Mouse (Mus musculus) kidney, embryonic 16.5 days (tissue): ENCODE measurements around the gene Tbc1d15. TPM values are rescaled to one million over a fixed set of nuclear protein-coding genes. Genes with fewer than 3 reads are reported as not detected.

Experiments used
- ATAC-seq: fragments of 200-750 bp; cut with Nextera tagmentation; 2 replicates; pipeline ENCODE4 v1.8.0; 2017; ENCODE audit warnings: moderate TSS enrichment; ENCODE audit not compliant: low FRiP score, low TSS enrichment
- H3K27ac ChIP-seq: fragments of 300-500 bp; sonication (generic); 2 replicates; pipeline ENCODE4 v1.5.1; 2014; ENCODE audit warnings: low read length
- H3K27me3 ChIP-seq: fragments of 300-500 bp; sonication (generic); 2 replicates; pipeline ENCODE4 v1.6.1; 2014; ENCODE audit warnings: low read length, control low read depth, mixed read lengths; ENCODE audit not compliant: insufficient read depth
- H3K36me3 ChIP-seq: fragments of 300-500 bp; sonication (generic); 2 replicates; pipeline ENCODE4 v1.6.1; 2014; ENCODE audit warnings: low read length, control low read depth, mixed read lengths; ENCODE audit not compliant: insufficient read depth
- H3K4me1 ChIP-seq: fragments of 300-500 bp; sonication (generic); 2 replicates; pipeline ENCODE4 v1.6.1; 2014; ENCODE audit warnings: low read length, control low read depth, mixed read lengths; ENCODE audit not compliant: insufficient read depth
- H3K4me2 ChIP-seq: fragments of 300-500 bp; sonication (generic); replicated peaks from 2 replicates; pipeline ENCODE4 v1.6.1; 2014; ENCODE audit warnings: low read depth, low read length
- H3K4me3 ChIP-seq: fragments of 300-500 bp; sonication (generic); 2 replicates; pipeline ENCODE4 v1.5.1; 2014; ENCODE audit warnings: mild to moderate bottlenecking, low read length
- H3K9ac ChIP-seq: fragments of 300-500 bp; sonication (generic); replicated peaks from 2 replicates; pipeline ENCODE4 v1.6.1; 2014; ENCODE audit warnings: low read length
- H3K9me3 ChIP-seq: fragments of 300-500 bp; sonication (generic); 2 replicates; pipeline ENCODE4 v1.6.1; 2016; ENCODE audit warnings: low read length, control low read depth
- WGBS: fragments of 180-500 bp; shearing (Covaris S2); extraction: QIAGEN DNeasy Blood & Tissue Kit; methylation state at CpG from one replicate; pipeline ENCODE4 v1.1.7; 2014; 5-methylcytosine and 5-hydroxymethylcytosine counted together
- polyA plus RNA-seq: library from polyadenylated mRNA; unstranded; fragments of >200 nt; fragmentation: Nextera tagmentation; extraction: Ambion mirVana; gene quantifications from 2 replicates; pipeline ENCODE4 v1.2.1, GENCODE M21; 2015

Tbc1d15 gene
- polyA plus RNA-seq, 1 experiment from 2014 or later: 51.0 TPM

- Histone ChIP-seq H3K4me3 (no peak overlapping the region), H3K4me2 (no peak overlapping the region), H3K4me1 (no peaks in the 10 kb centered on the region), H3K9me3 (no peaks in the 10 kb centered on the region; the same call in 1 of the 2 replicates), H3K27me3 (no peaks in the 10 kb centered on the region), H3K27ac (no peak overlapping the region), H3K9ac (no peak overlapping the region), H3K36me3 (peaks cover 4% of the 10 kb centered on the region)
- 89% methylated on average over 10 of the region's 10 CpGs for WGBS
- ATAC-seq: no peak
These were observed 30.1 kb upstream of the Tbc1d15 start for GRCm38 (mm10) chr10:115281381-115281780.

GRCm38 (mm10) chr10:115271649-115272048 is 20.4 kb upstream of the Tbc1d15 start:
- ATAC-seq: no peak
- H3K27me3 ChIP-seq: no peaks in the 10 kb centered on the region
- H3K4me1 ChIP-seq: no peaks in the 10 kb centered on the region
- H3K4me3 ChIP-seq: no peak overlapping the region
- no peak overlapping the region for H3K4me2 ChIP-seq
- H3K9me3 ChIP-seq: peaks cover 3% of the 10 kb centered on the region; the same call in 1 of the 2 replicates
- 62% methylated on average over 5 of the region's 5 CpGs for WGBS
- no peaks in the 10 kb centered on the region for H3K36me3 ChIP-seq
- H3K27ac ChIP-seq: no peak overlapping the region
- H3K9ac ChIP-seq: no peak overlapping the region

- H3K36me3 ChIP-seq: no peaks in the 10 kb centered on the region
- H3K4me3 ChIP-seq: no peak overlapping the region
- WGBS: 87% methylated on average over 12 of the region's 12 CpGs
- H3K9me3 ChIP-seq: peaks cover 3% of the 10 kb centered on the region; the same call in 1 of the 2 replicates
- no peak overlapping the region for H3K4me2 ChIP-seq
- no peaks in the 10 kb centered on the region for H3K4me1 ChIP-seq
- no peaks in the 10 kb centered on the region for H3K27me3 ChIP-seq
- H3K9ac ChIP-seq: no peak overlapping the region
- ATAC-seq: no peak
- no peak overlapping the region for H3K27ac ChIP-seq
These were observed 19.5 kb upstream of the Tbc1d15 start for GRCm38 (mm10) chr10:115270612-115271390.

- Histone ChIP-seq H3K9ac (no peak overlapping the region), H3K4me2 (no peak overlapping the region), H3K27me3 (no peaks in the 10 kb centered on the region), H3K4me1 (no peaks in the 10 kb centered on the region), H3K4me3 (no peak overlapping the region), H3K36me3 (no peaks in the 10 kb centered on the region), H3K27ac (no peak overlapping the region), H3K9me3 (peaks cover 4% of the 10 kb centered on the region; the same call in 1 of the 2 replicates)
- no peak for ATAC-seq
- WGBS: 55% methylated on average over 5 of the region's 5 CpGs
These were observed 11.8 kb upstream of the Tbc1d15 start for GRCm38 (mm10) chr10:115262926-115263562.

- 84% methylated on average over 2 of the region's 2 CpGs for WGBS
- Histone ChIP-seq H3K4me3 (no peak overlapping the region), H3K27ac (no peak overlapping the region), H3K4me1 (no peaks in the 10 kb centered on the region), H3K9ac (no peak overlapping the region), H3K36me3 (no peaks in the 10 kb centered on the region), H3K27me3 (no peaks in the 10 kb centered on the region), H3K9me3 (peaks cover 4% of the 10 kb centered on the region; the same call in 1 of the 2 replicates), H3K4me2 (no peak overlapping the region)
- ATAC-seq: no peak
These were observed 11.0 kb upstream of the Tbc1d15 start for GRCm38 (mm10) chr10:115262261-115262660.

GRCm38 (mm10) chr10:115261428-115261827 is 10.2 kb upstream of the Tbc1d15 start:
- H3K27ac ChIP-seq: no peak overlapping the region
- peaks cover 4% of the 10 kb centered on the region; the same call in 1 of the 2 replicates for H3K9me3 ChIP-seq
- no peak overlapping the region for H3K9ac ChIP-seq
- no peak for ATAC-seq
- H3K4me1 ChIP-seq: no peaks in the 10 kb centered on the region
- H3K4me2 ChIP-seq: no peak overlapping the region
- no peaks in the 10 kb centered on the region for H3K27me3 ChIP-seq
- H3K4me3 ChIP-seq: no peak overlapping the region
- WGBS: 88% methylated on average over 3 of the region's 3 CpGs
- no peaks in the 10 kb centered on the region for H3K36me3 ChIP-seq

- H3K9ac ChIP-seq: no peak overlapping the region
- peaks cover 4% of the 10 kb centered on the region; the same call in 1 of the 2 replicates for H3K9me3 ChIP-seq
- no peak for ATAC-seq
- no peak overlapping the region for H3K4me2 ChIP-seq
- 52% methylated on average over 5 of the region's 5 CpGs for WGBS
- no peaks in the 10 kb centered on the region for H3K36me3 ChIP-seq
- H3K4me3 ChIP-seq: no peak overlapping the region
- no peaks in the 10 kb centered on the region for H3K27me3 ChIP-seq
- peaks cover 5% of the 10 kb centered on the region; the same call in 1 of the 2 replicates for H3K4me1 ChIP-seq
- H3K27ac ChIP-seq: no peak overlapping the region
These were observed 4.9 kb upstream of the Tbc1d15 start for GRCm38 (mm10) chr10:115256162-115256561.

- no peaks in the 10 kb centered on the region for H3K9me3 ChIP-seq
- H3K4me1 ChIP-seq: peaks cover 18% of the 10 kb centered on the region; the same call in 1 of the 2 replicates
- no peaks in the 10 kb centered on the region for H3K27me3 ChIP-seq
- H3K36me3 ChIP-seq: no peaks in the 10 kb centered on the region
- no peak overlapping the region for H3K27ac ChIP-seq
- H3K4me3 ChIP-seq: no peak overlapping the region
- WGBS: 79% methylated on average over 3 of the region's 3 CpGs
- H3K9ac ChIP-seq: no peak overlapping the region
- no peak overlapping the region for H3K4me2 ChIP-seq
- ATAC-seq: no peak
These were observed 2.3 kb upstream of the Tbc1d15 start for GRCm38 (mm10) chr10:115253521-115253920.

GRCm38 (mm10) chr10:115252321-115252757 is 1.1 kb upstream of the Tbc1d15 start:
- peak overlapping the region; percentile 83 for H3K4me2 ChIP-seq
- peak overlapping the region; percentile 68 for H3K9ac ChIP-seq
- peak overlapping the region; percentile 79 for H3K27ac ChIP-seq
- H3K9me3 ChIP-seq: no peaks in the 10 kb centered on the region
- 9% methylated on average over 10 of the region's 10 CpGs for WGBS
- peaks cover 22% of the 10 kb centered on the region; the same call in 1 of the 2 replicates for H3K4me1 ChIP-seq
- no peaks in the 10 kb centered on the region for H3K36me3 ChIP-seq
- peak; percentile 21; the same call in 1 of the 2 replicates for ATAC-seq
- H3K4me3 ChIP-seq: peak overlapping the region; percentile 97
- H3K27me3 ChIP-seq: no peaks in the 10 kb centered on the region
